Mouse (Mus musculus): ENCODE results near the gene Gtpbp10.

- TF ChIP-seq TAL1 (IDR thresholded peaks at IDR 0.05; ENCODE audit: low read length) (no peak), GATA1 (IDR thresholded peaks at IDR 0.05; ENCODE audit: low read length) (no peak)
Measured at GRCm38 (mm10) chr5:5587686-5588085, 28.3 kb upstream of the Gtpbp10 start.
